Mouse (Mus musculus): ENCODE results near the gene Tnfrsf8.

Tnfrsf8 gene

DNA sequence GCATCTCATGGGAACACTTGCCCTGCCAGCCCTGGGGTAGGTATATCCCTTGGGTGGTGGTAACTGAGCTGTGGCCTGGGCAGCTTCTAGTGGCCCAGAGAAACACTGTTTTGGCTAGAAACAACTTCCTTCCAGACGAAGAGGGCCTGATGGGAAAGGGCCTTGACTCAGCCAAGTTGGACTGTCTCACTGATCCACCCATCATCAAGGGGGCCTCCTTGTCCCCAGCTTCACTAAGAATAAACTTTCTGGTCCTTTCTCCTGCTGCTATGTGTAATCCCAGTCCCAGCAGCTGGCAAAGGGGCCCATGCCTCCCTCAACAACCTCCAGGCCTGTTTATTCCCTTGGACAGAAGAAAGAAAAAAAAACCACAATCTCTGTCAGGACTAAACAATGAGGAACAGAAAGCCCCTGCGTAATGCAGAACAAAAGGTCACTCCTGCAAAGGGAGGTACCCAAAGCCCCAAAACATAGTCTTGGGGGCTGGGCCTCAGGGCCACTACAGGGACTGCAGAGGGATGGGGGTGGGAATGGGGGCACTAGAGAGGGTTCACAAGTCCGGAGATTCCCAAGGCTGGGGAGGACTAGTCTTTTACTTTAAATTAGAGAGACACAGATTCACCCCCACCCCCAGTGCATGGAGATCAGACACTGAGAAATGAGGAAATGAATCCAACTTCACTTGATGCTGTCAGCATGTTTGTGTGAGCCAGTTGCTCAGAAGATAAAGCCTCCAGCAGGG, 81.3 kb downstream of the Tnfrsf8 start:
- DNase-seq (ENCODE audit: low read depth, low spot score), result no peak

DNA sequence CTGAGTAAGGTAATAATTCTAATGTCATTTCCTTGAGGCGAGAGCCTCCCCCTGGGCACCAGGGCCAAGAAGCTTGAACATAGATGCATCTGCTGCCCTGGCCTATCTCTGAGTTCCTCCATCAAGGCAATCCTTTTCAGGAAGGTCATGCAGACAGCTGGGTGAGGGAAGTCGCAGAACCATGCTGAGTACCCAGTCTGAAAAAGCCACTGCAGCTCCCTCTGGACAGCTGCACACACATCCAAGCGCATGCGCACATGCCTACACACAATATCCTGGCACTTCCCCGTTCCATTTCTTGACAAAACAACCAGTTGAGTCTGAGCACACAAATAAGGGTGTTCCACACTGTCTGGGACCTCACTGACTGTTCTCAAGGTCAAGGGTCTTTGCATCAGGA, 83.2 kb downstream of the Tnfrsf8 start:
- no peak for DNase-seq (ENCODE audit: low read depth, low spot score)

DNA sequence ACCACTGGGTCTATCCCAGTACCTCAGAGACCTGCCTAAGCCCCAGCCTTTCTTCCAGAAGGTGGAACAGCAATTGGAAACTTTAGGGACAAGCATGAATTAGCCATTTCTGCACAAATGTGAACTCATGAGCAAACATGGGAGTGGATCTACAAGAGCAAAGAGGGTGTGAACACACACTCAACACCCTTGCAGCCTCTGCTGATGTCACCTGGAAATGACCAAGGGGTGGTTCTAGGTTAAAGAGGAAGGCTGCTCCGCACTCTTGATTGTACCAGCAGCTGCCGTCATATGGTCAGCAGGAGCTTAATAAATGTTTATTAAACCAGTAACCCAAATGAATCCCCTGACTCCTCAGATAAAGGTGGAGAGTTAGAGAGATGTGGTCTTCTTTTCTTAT, 84.3 kb downstream of the Tnfrsf8 start:
- DNase-seq (ENCODE audit: low read depth, low spot score), result no peak

DNA sequence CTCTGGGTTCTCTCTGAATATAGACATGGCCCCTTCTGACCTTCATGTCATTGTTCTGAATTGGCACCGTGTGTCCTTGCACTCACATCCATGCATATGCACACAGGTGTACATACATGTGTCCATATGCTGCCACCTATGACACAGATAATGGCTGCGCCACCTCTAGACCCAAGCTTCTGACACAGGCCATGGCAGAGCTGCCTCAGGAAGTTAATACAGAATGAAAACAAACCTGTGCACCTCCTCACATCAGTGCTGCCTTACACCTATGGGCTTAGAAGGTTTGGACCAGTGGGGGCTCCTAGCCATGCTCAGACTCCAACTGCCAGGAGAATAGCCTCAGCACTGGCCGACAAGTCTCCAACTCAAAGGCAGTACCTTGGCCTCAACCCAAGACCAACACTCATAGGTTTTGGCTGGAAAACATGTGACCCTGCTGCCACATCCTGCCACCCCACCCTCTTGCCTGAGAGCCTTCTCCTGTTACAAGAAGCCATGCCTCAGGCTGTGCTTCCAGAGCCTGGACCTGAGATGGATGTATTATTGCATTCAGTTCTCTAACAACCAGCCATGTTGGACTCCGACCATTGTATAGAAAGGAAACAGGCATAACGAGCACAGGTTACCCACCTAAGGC, 85.3 kb downstream of the Tnfrsf8 start:
- no peak for DNase-seq (ENCODE audit: low read depth, low spot score)

DNA sequence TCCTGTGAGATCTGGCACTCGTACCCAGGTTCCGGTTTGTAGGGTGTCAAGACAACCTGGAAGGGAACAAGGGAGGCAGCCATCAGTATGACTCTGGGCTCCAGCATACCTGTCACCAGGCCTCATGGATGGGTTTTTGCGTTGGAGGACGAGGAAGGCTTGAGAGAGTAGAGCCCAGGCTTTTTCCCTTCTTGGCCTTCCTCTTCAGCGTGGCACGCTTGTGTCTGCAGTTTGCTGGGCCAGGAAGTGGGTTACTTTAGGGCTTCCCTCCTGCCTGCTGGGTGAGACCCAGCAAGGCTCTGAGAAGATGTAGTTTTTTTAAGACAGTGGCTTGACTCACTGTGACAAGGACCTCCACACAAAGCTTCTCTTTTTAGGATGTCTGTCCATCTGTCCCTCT, 85.9 kb downstream of the Tnfrsf8 start:
- no peak for DNase-seq (ENCODE audit: low read depth, low spot score)

DNA sequence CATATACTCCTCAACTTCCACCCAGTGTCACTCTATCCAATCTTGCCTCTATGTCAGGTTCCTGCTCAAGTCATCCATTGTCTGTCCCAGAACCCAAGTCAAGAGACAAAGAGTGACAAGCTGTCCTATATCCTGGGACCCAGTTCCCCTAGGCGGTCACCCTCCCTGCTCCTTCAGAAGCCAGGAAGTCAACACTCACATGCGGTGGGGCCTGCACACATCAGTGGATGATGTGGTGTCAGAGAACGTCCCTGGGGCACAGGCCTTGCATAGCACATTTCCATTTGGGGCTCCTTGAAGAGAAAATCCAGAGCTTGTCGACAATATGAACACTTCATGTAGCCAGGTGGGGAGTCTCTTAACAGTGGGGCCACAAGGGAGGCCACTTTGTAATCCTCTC, 90.4 kb downstream of the Tnfrsf8 start:
- no peak for DNase-seq (ENCODE audit: low read depth, low spot score)

DNA sequence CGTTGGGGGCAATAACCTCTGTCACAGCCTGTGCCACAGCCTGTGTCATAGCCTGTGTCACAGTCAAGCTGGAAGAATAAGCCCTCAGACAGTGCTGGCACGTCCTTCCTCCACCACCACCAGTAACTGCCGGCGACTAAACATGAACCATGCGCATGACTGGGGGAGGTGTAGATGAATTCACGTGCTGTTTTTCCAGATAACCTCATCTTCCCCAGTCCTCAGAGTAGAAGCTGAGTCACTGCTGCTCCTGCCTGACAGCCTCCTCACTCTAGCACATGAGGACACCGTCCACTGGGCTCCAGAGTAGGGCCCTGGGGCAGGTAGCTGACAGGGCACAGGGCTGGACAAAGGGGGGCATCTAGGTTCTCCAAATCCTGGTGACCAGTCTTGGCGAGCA, 92.9 kb downstream of the Tnfrsf8 start:
- DNase-seq (ENCODE audit: low read depth, low spot score), result no peak

DNA sequence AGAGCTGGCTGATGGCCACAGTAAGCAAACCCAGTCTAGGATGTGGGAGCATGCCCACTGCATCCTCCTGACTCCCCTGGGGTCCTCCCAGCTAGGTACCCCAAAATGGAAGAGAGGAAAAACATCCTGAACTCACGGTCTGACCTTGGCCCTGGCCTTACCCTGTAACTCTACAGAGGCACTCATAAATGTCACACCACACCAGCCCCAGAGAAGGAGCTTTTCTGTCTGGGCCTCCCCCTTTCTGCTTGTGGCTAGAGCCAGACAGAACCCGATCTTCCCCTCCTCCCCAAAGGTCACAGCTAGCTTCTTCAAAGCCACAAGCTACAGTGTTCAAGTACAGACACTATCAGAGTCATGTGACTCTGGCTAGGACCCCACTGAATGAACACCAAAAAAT, 93.6 kb downstream of the Tnfrsf8 start:
- DNase-seq (ENCODE audit: low read depth, low spot score), result no peak

DNA sequence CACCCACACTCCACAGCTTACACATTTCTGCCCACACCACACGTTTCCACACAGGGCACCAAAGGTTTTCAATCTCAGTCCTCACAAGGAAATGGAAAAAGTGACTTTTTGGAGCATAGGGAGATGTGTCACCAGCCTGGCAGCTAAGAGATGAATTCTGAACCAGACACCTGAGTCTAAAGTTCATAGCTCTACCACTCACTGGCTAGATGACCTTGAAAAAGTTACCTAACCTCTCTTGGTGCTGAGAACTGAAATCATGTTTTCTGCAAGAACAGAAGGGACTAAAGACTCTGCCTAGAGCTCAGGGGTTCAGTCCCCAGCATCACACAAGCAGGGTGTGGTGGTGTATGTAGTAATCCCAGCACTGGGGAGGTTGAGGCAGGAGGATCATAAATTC, 95.0 kb downstream of the Tnfrsf8 start:
- DNase-seq (ENCODE audit: low read depth, low spot score), result no peak

DNA sequence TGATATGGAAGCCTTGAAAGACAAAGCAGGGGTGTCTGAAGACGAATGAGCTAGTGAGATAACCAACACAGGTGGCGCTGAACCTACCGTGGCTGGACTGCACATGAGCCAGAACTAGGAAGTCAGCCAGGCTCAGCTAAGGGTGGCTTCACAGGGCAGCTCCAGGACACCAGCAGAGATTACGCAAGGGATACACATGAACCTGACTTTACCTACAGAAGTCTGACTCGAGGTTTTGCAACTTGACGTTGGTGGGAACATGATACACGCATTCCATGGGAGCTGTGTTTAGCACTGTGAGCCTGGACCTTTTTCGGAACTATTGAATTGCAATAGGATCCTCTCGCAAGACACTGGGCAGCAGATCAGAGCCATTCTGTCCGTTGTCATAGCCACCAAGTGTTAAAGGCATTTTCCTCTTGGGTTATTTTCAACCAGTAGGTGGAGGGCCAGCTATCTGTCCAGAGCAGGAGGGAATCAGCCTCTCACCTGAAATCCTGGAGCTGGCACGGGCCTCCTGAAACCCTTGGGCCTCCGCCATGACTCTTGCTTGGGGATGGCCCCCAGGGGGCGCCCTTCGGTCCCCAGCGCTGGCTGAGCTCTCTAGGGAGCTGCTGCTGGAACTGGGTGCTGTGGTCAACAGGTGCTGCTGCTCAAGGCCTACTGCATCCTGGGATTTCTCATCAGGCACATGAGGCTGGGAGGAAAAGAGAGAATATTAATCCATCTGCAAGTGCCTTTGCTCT, 95.6 kb downstream of the Tnfrsf8 start:
- no peak for DNase-seq (ENCODE audit: low read depth, low spot score)

DNA sequence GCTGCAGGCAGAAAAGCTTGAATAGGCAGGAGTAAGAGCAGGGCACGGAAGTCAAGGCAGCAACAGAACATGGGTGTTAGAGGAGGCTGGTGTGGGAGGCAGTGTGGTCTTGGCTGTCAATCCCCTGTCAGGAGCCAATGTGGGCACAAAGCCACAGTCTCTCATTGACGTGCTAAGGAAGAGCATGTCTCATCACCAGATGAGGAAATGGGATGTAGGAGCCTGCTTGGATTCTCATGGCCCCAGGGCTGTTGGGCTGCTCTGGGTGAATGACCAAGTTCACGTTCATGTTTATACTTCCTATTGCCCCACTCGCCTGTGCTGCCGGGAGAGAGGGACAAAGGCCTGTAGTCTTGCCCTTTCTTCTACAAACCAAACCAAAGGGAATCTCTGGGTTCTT, 97.1 kb downstream of the Tnfrsf8 start:
- no peak for DNase-seq (ENCODE audit: low read depth, low spot score)
